Mouse (Mus musculus) embryonic facial prominence, embryonic 15.5 days (tissue): Measurements from ENCODE around the gene Gm10428. TPM values are rescaled to one million over a fixed set of nuclear protein-coding genes. Genes with fewer than 3 reads are reported as not detected.
"Not testable (repeated sequence)": the region's sequence is repeated elsewhere in the genome, so short reads cannot be mapped to it uniquely, and the experiment has no call there.

Experiments used
- ATAC-seq: fragments of 200-750 bp; cut with Nextera tagmentation; 2 replicates; pipeline ENCODE4 v1.8.0; 2017; ENCODE audit warnings: low read depth, moderate TSS enrichment; ENCODE audit not compliant: insufficient number of reproducible peaks, low FRiP score, low TSS enrichment
- H3K27ac ChIP-seq: fragments of 300-500 bp; sonication (generic); replicated peaks from 2 replicates; pipeline ENCODE4 v1.5.1; 2015; ENCODE audit warnings: mild to moderate bottlenecking, inconsistent platforms
- H3K27me3 ChIP-seq: fragments of 300-500 bp; sonication (generic); 2 replicates; pipeline ENCODE4 v1.6.1; 2015; ENCODE audit warnings: inconsistent platforms
- H3K36me3 ChIP-seq: fragments of 300-500 bp; sonication (generic); 2 replicates; pipeline ENCODE4 v1.6.1; 2015; ENCODE audit warnings: mild to moderate bottlenecking, inconsistent platforms
- H3K4me1 ChIP-seq: fragments of 300-500 bp; sonication (generic); 2 replicates; pipeline ENCODE4 v1.6.1; 2015; ENCODE audit warnings: inconsistent platforms
- H3K4me2 ChIP-seq: fragments of 300-500 bp; sonication (generic); replicated peaks from 2 replicates; pipeline ENCODE4 v1.6.1; 2015; ENCODE audit warnings: mild to moderate bottlenecking, inconsistent platforms
- H3K4me3 ChIP-seq: fragments of 300-500 bp; sonication (generic); replicated peaks from 2 replicates; pipeline ENCODE4 v1.5.1; 2015; ENCODE audit warnings: mild to moderate bottlenecking, inconsistent platforms
- H3K9ac ChIP-seq: fragments of 300-500 bp; sonication (generic); 2 replicates; pipeline ENCODE4 v1.6.1; 2015; ENCODE audit warnings: inconsistent platforms
- H3K9me3 ChIP-seq: fragments of 300-500 bp; sonication (generic); replicated peaks from 2 replicates; pipeline ENCODE4 v1.6.1; 2016; ENCODE audit warnings: inconsistent platforms
- WGBS: fragments of 180-500 bp; shearing (Covaris S2); methylation state at CpG from one replicate; pipeline ENCODE4 v1.1.7; 2015; 5-methylcytosine and 5-hydroxymethylcytosine counted together
- polyA plus RNA-seq: library from polyadenylated mRNA; unstranded; fragments of >200 nt; fragmentation: Nextera tagmentation; extraction: Ambion mirVana; gene quantifications from 2 replicates; pipeline ENCODE4 v1.2.1, GENCODE M21; 2015

Gene Gm10428
- polyA plus RNA-seq, 1 experiment from 2014 or later, result not detected

- Histone ChIP-seq H3K4me2 (peak overlapping the region; percentile 61), H3K9me3 (no peaks in the 10 kb centered on the region), H3K36me3 (no peaks in the 10 kb centered on the region), H3K9ac (no peak overlapping the region), H3K27ac (no peak overlapping the region), H3K4me1 (peaks cover 11% of the 10 kb centered on the region; the same call in 1 of the 2 replicates), H3K4me3 (peak overlapping the region; percentile 36), H3K27me3 (peaks cover 27% of the 10 kb centered on the region)
- 3% methylated on average over 27 of the region's 27 CpGs for whole genome bisulfite sequencing
- 0 out of 2 replicates have a peak, but pooled peaks have one; percentile 31 for ATAC-seq
These were observed 6.8 kb upstream of the Gm10428 start for GRCm38 (mm10) chr11:62746001-62746533.

GRCm38 (mm10) chr11:62747227-62747626 is 5.7 kb upstream of the Gm10428 start:
- ATAC-seq, result no peak
- Histone ChIP-seq H3K4me2 (no peak overlapping the region), H3K36me3 (no peaks in the 10 kb centered on the region), H3K27me3 (peaks cover 27% of the 10 kb centered on the region), H3K27ac (no peak overlapping the region), H3K4me1 (peaks cover 6% of the 10 kb centered on the region; the same call in 1 of the 2 replicates), H3K4me3 (no peak overlapping the region), H3K9ac (no peak overlapping the region), H3K9me3 (no peaks in the 10 kb centered on the region)
- 61% methylated on average over 9 of the region's 9 CpGs for WGBS

- Histone ChIP-seq H3K4me3 (no peak overlapping the region), H3K9ac (no peak overlapping the region), H3K9me3 (no peaks in the 10 kb centered on the region), H3K27ac (no peak overlapping the region), H3K36me3 (no peaks in the 10 kb centered on the region), H3K4me2 (no peak overlapping the region), H3K27me3 (peaks cover 27% of the 10 kb centered on the region), H3K4me1 (peaks cover 5% of the 10 kb centered on the region; the same call in 1 of the 2 replicates)
- 71% methylated on average over 4 of the region's 4 CpGs for WGBS
- no peak for ATAC-seq
These were observed 4.8 kb upstream of the Gm10428 start for GRCm38 (mm10) chr11:62748062-62748461.

- H3K4me2 ChIP-seq, ATAC-seq, H3K9me3 ChIP-seq, H3K9ac ChIP-seq, H3K27ac ChIP-seq, H3K4me3 ChIP-seq, H3K4me1 ChIP-seq, H3K36me3 ChIP-seq: not testable (repeated sequence)
- peaks cover 27% of the 10 kb centered on the region for H3K27me3 ChIP-seq
- WGBS, result 87% methylated on average over 13 of the region's 13 CpGs
These were observed 3.5 kb upstream of the Gm10428 start for GRCm38 (mm10) chr11:62749445-62749844.

- no peak for ATAC-seq
- WGBS, result 71% methylated on average over 11 of the region's 11 CpGs
- 0 out of 2 replicates have a peak, but pooled peaks cover 10% of the 10 kb centered on the region for H3K27me3 ChIP-seq
- H3K27ac ChIP-seq, result no peak overlapping the region
- no peak overlapping the region for H3K9ac ChIP-seq
- H3K4me1 ChIP-seq, result peaks cover 5% of the 10 kb centered on the region
- H3K36me3 ChIP-seq, result no peaks in the 10 kb centered on the region
- no peak overlapping the region for H3K4me3 ChIP-seq
- H3K9me3 ChIP-seq, result no peaks in the 10 kb centered on the region
- no peak overlapping the region for H3K4me2 ChIP-seq
These were observed 709 bp upstream of the Gm10428 start for GRCm38 (mm10) chr11:62752191-62752590.

GRCm38 (mm10) chr11:62756456-62757142 is 3.7 kb downstream of the Gm10428 start:
- H3K4me2 ChIP-seq, result peak overlapping the region; percentile 59

GRCm38 (mm10) chr11:62757143-62757507 is 4.2 kb downstream of the Gm10428 start:
- no peak overlapping the region for H3K27ac ChIP-seq
- H3K27me3 ChIP-seq, result no peaks in the 10 kb centered on the region; the same call in 1 of the 2 replicates
- peaks cover 9% of the 10 kb centered on the region for H3K4me1 ChIP-seq
- no peaks in the 10 kb centered on the region for H3K9me3 ChIP-seq
- WGBS, result 4% methylated on average over 7 of the region's 7 CpGs
- H3K4me3 ChIP-seq, result peak overlapping the region; percentile 37
- H3K9ac ChIP-seq, result no peak overlapping the region; the same call in 1 of the 2 replicates
- ATAC-seq, result 0 out of 2 replicates have a peak, but pooled peaks have one; percentile 15
- peak overlapping the region; percentile 59 for H3K4me2 ChIP-seq
- no peaks in the 10 kb centered on the region for H3K36me3 ChIP-seq

More at GRCm38 (mm10) chr11:62756456-62757142, 3.7 kb downstream of the Gm10428 start:
- Histone ChIP-seq H3K9me3 (no peaks in the 10 kb centered on the region), H3K9ac (no peak overlapping the region; the same call in 1 of the 2 replicates), H3K27ac (no peak overlapping the region), H3K27me3 (no peaks in the 10 kb centered on the region; the same call in 1 of the 2 replicates), H3K36me3 (no peaks in the 10 kb centered on the region), H3K4me1 (peaks cover 9% of the 10 kb centered on the region), H3K4me3 (peak overlapping the region; percentile 37)
- WGBS, result 6% methylated on average over 36 of the region's 36 CpGs
- ATAC-seq, result peak; percentile 96

GRCm38 (mm10) chr11:62757906-62758305 is 5.0 kb downstream of the Gm10428 start:
- Histone ChIP-seq H3K27me3 (no peaks in the 10 kb centered on the region; the same call in 1 of the 2 replicates), H3K36me3 (no peaks in the 10 kb centered on the region), H3K4me1 (peaks cover 9% of the 10 kb centered on the region), H3K27ac (no peak overlapping the region), H3K9ac (no peak overlapping the region), H3K9me3 (no peaks in the 10 kb centered on the region), H3K4me2 (no peak overlapping the region), H3K4me3 (no peak overlapping the region)
- no peak for ATAC-seq
- WGBS, result 76% methylated on average over 6 of the region's 6 CpGs

- Histone ChIP-seq H3K27ac (no peak overlapping the region), H3K4me2 (no peak overlapping the region), H3K4me1 (peaks cover 9% of the 10 kb centered on the region), H3K27me3 (no peaks in the 10 kb centered on the region; the same call in 1 of the 2 replicates), H3K9ac (no peak overlapping the region), H3K36me3 (no peaks in the 10 kb centered on the region), H3K4me3 (no peak overlapping the region), H3K9me3 (no peaks in the 10 kb centered on the region)
- ATAC-seq, result no peak
- 86% methylated on average over 11 of the region's 11 CpGs for WGBS
These were observed 5.6 kb downstream of the Gm10428 start for GRCm38 (mm10) chr11:62758491-62758890.

- no peak overlapping the region for H3K27ac ChIP-seq
- ATAC-seq, result no peak
- 72% methylated on average over 9 of the region's 9 CpGs for WGBS
These were observed 8.0 kb downstream of the Gm10428 start for GRCm38 (mm10) chr11:62760755-62761457.

GRCm38 (mm10) chr11:62776510-62776909 is 23.6 kb downstream of the Gm10428 start:
- Histone ChIP-seq H3K9ac (no peak overlapping the region), H3K4me1 (no peaks in the 10 kb centered on the region), H3K36me3 (peaks cover 52% of the 10 kb centered on the region), H3K4me2 (no peak overlapping the region), H3K27me3 (no peaks in the 10 kb centered on the region), H3K27ac (no peak overlapping the region), H3K4me3 (no peak overlapping the region), H3K9me3 (peaks cover 51% of the 10 kb centered on the region)
- 94% methylated on average over 7 of the region's 7 CpGs for WGBS
- no peak for ATAC-seq

More at GRCm38 (mm10) chr11:62760755-62761457, 8.0 kb downstream of the Gm10428 start:
- Histone ChIP-seq H3K4me1 (peaks cover 9% of the 10 kb centered on the region), H3K27me3 (no peaks in the 10 kb centered on the region; the same call in 1 of the 2 replicates), H3K9ac (no peak overlapping the region), H3K36me3 (no peaks in the 10 kb centered on the region), H3K4me3 (no peak overlapping the region), H3K4me2 (no peak overlapping the region), H3K9me3 (no peaks in the 10 kb centered on the region)
